ENCODE assay signal across 18 mouse cellular contexts in genomic region chr8:77406846-77407245, GRCm38 (mm10).
DNase-seq lines count a peak whose midpoint lies in the region; ATAC-seq and TF ChIP-seq lines count a peak whose summit lies in the region.
"Had no signal": no experiment of that assay in that cellular context is flagged by ENCODE, and none has a peak within 500 bp of the region (broad histone marks: within the 10 kb centered on the region; RNA-seq: fewer than 3 reads in every experiment).

No protein-coding gene starts in this region.

- H3K4me3 ChIP-seq in intestine, postnatal 0 days (ENCODE audit: low read depth, low read length), result no peak overlapping the region
- no peak overlapping the region for H3K4me3 ChIP-seq in intestine, embryonic 16.5 days (ENCODE audit: low read length)
- no peak overlapping the region for H3K4me3 ChIP-seq in neural tube, embryonic 11.5 days (ENCODE audit: low read depth, low read length)
- no peak overlapping the region for H3K4me3 ChIP-seq in neural tube, embryonic 15.5 days (replicated peaks)
- H3K4me3 ChIP-seq: intestine, embryonic 15.5 days; limb, embryonic 12.5 days; midbrain, embryonic 12.5 days; neural tube, embryonic 12.5 days had no signal

- no peak overlapping the region for H3K9ac ChIP-seq in intestine, postnatal 0 days (ENCODE audit: low read depth, low read length)
- H3K9ac ChIP-seq in intestine, embryonic 16.5 days (ENCODE audit: low read depth, low read length), result no peak overlapping the region
- no peak overlapping the region for H3K9ac ChIP-seq in neural tube, embryonic 11.5 days (ENCODE audit: low read length)
- no peak overlapping the region for H3K9ac ChIP-seq in neural tube, embryonic 15.5 days (replicated peaks)
- H3K9ac ChIP-seq: intestine, embryonic 15.5 days; limb, embryonic 12.5 days; midbrain, embryonic 12.5 days; neural tube, embryonic 12.5 days had no signal

- DNase-seq in neural tube, embryonic 11.5 days (ENCODE audit: low spot score), result peak; percentile 19
- DNase-seq in ZHBTc4 (ENCODE audit: low read depth, low spot score), result peak; percentile 57
- no peak for DNase-seq in heart, postnatal 14 days
- DNase-seq in T-cell, adult 2 months (ENCODE audit: low spot score), result no peak
- DNase-seq: cerebellum, postnatal 10 days; gastrocnemius, postnatal 14 days; heart, postnatal 36 days; kidney, postnatal 10 days; layer of hippocampus, adult 9-11 months; thymus, postnatal 14 days had no signal

- peaks cover 42% of the 10 kb centered on the region for H3K36me3 ChIP-seq in intestine, postnatal 0 days (ENCODE audit: control insufficient read depth, insufficient read depth)
- H3K36me3 ChIP-seq in intestine, embryonic 16.5 days (ENCODE audit: control insufficient read depth, insufficient read depth, low read length), result 0 out of 2 replicates have a peak, but pooled peaks cover 4% of the 10 kb centered on the region
- no peaks in the 10 kb centered on the region; the same call in 1 of the 2 replicates for H3K36me3 ChIP-seq in neural tube, embryonic 11.5 days (ENCODE audit: control insufficient read depth, insufficient read depth, low read length)
- no peaks in the 10 kb centered on the region for H3K36me3 ChIP-seq in neural tube, embryonic 15.5 days
- H3K36me3 ChIP-seq: midbrain, embryonic 12.5 days; neural tube, embryonic 12.5 days had no signal

- no peak for ATAC-seq in intestine, postnatal 0 days
- ATAC-seq in intestine, embryonic 16.5 days, result no peak
- no peak for ATAC-seq in neural tube, embryonic 11.5 days (ENCODE audit: insufficient read depth, low FRiP score, low TSS enrichment)
- no peak for ATAC-seq in neural tube, embryonic 15.5 days (ENCODE audit: low FRiP score)
- ATAC-seq: intestine, embryonic 15.5 days had no signal

- no peak overlapping the region for H3K4me2 ChIP-seq in intestine, postnatal 0 days (replicated peaks; ENCODE audit: low read depth)
- H3K4me2 ChIP-seq in intestine, embryonic 16.5 days (ENCODE audit: low read depth, low read length), result no peak overlapping the region
- no peak overlapping the region for H3K4me2 ChIP-seq in neural tube, embryonic 11.5 days (ENCODE audit: low read depth)
- no peak overlapping the region for H3K4me2 ChIP-seq in neural tube, embryonic 15.5 days
- H3K4me2 ChIP-seq: heart, embryonic 11.5 days; intestine, embryonic 15.5 days; limb, embryonic 12.5 days; midbrain, embryonic 12.5 days; neural tube, embryonic 12.5 days had no signal

- H3K27me3 ChIP-seq in intestine, postnatal 0 days (replicated peaks; ENCODE audit: control insufficient read depth, insufficient read depth, low read length), result no peaks in the 10 kb centered on the region
- no peaks in the 10 kb centered on the region for H3K27me3 ChIP-seq in intestine, embryonic 16.5 days (replicated peaks; ENCODE audit: control insufficient read depth, insufficient read depth, low read length)
- no peaks in the 10 kb centered on the region for H3K27me3 ChIP-seq in neural tube, embryonic 11.5 days (ENCODE audit: control insufficient read depth, insufficient read depth, low read length)
- no peaks in the 10 kb centered on the region for H3K27me3 ChIP-seq in neural tube, embryonic 15.5 days (replicated peaks)
- H3K27me3 ChIP-seq: intestine, embryonic 15.5 days; limb, embryonic 12.5 days; midbrain, embryonic 12.5 days; neural tube, embryonic 12.5 days had no signal

- intact Hi-C loops in heart, postnatal 14 days (cut with DNase I), result no loop called here

- 87% methylated on average over 13 of the region's 13 CpGs for WGBS in intestine, postnatal 0 days
- 80% methylated on average over 13 of the region's 13 CpGs for WGBS in intestine, embryonic 16.5 days
- WGBS in neural tube, embryonic 11.5 days, result 76% methylated on average over 13 of the region's 13 CpGs
- WGBS in neural tube, embryonic 15.5 days, result 76% methylated on average over 13 of the region's 13 CpGs

- H3K4me1 ChIP-seq in intestine, postnatal 0 days (replicated peaks; ENCODE audit: control insufficient read depth, insufficient read depth, low read length), result no peaks in the 10 kb centered on the region
- H3K4me1 ChIP-seq in intestine, embryonic 16.5 days (ENCODE audit: control insufficient read depth, insufficient read depth, low read length), result no peaks in the 10 kb centered on the region
- no peaks in the 10 kb centered on the region for H3K4me1 ChIP-seq in neural tube, embryonic 11.5 days (ENCODE audit: control insufficient read depth, insufficient read depth, low read length)
- H3K4me1 ChIP-seq in neural tube, embryonic 15.5 days, result no peaks in the 10 kb centered on the region
- H3K4me1 ChIP-seq: intestine, embryonic 15.5 days; limb, embryonic 12.5 days; neural tube, embryonic 12.5 days had no signal

- H3K9me3 ChIP-seq in intestine, postnatal 0 days (ENCODE audit: control insufficient read depth), result no peaks in the 10 kb centered on the region
- no peaks in the 10 kb centered on the region for H3K9me3 ChIP-seq in intestine, embryonic 16.5 days (ENCODE audit: control insufficient read depth, low read length)
- no peaks in the 10 kb centered on the region for H3K9me3 ChIP-seq in neural tube, embryonic 11.5 days (ENCODE audit: control insufficient read depth, low read length)
- H3K9me3 ChIP-seq in neural tube, embryonic 15.5 days (replicated peaks), result no peaks in the 10 kb centered on the region
- H3K9me3 ChIP-seq: intestine, embryonic 15.5 days; limb, embryonic 12.5 days; midbrain, embryonic 12.5 days; neural tube, embryonic 12.5 days had no signal

- TF ChIP-seq CTCF in intestine, postnatal 0 days (IDR thresholded peaks at IDR 0.05; ENCODE audit: low read depth), result peak; percentile 31

- H3K27ac ChIP-seq in intestine, postnatal 0 days (ENCODE audit: low read depth, low read length), result no peak overlapping the region
- H3K27ac ChIP-seq in intestine, embryonic 16.5 days (ENCODE audit: low read length), result no peak overlapping the region
- H3K27ac ChIP-seq in neural tube, embryonic 11.5 days (ENCODE audit: low read depth, low read length), result no peak overlapping the region
- H3K27ac ChIP-seq in neural tube, embryonic 15.5 days (replicated peaks), result no peak overlapping the region
- H3K27ac ChIP-seq: intestine, embryonic 15.5 days; limb, embryonic 12.5 days; midbrain, embryonic 12.5 days; neural tube, embryonic 12.5 days had no signal

Comparison
In these comparisons a context has a peak if more than half of its experiments do, and no peak if none do; other contexts are left out.
1. DNase-seq: peak in neural tube, embryonic 11.5 days (single experiment) and ZHBTc4 (single experiment); none in heart, postnatal 14 days (0 of 2) and T-cell, adult 2 months (single experiment).